Mouse (Mus musculus): ENCODE results near the gene Ccn2.

Ccn2 gene

GRCm38 (mm10) chr10:24595250-24596002 lies at the start of gene Ccn2:
Ccn2 (plus strand) TSS chr10:24595442.
- DNase-seq: peak; percentile 88

- no peak for DNase-seq
Measured at GRCm38 (mm10) chr10:24552870-24553269, 42.4 kb upstream of the Ccn2 start.

- no peak for DNase-seq
Measured at GRCm38 (mm10) chr10:24554091-24554490, 41.2 kb upstream of the Ccn2 start.

GRCm38 (mm10) chr10:24558366-24558765 lies 36.9 kb upstream of the Ccn2 start:
- no peak for DNase-seq

- DNase-seq: no peak
Measured at GRCm38 (mm10) chr10:24569691-24570420, 25.4 kb upstream of the Ccn2 start.

GRCm38 (mm10) chr10:24572044-24572960 lies 22.9 kb upstream of the Ccn2 start:
- DNase-seq: no peak

- no peak for DNase-seq
Measured at GRCm38 (mm10) chr10:24573484-24573883, 21.8 kb upstream of the Ccn2 start.

- no peak for DNase-seq
Measured at GRCm38 (mm10) chr10:24581076-24581475, 14.2 kb upstream of the Ccn2 start.

GRCm38 (mm10) chr10:24588824-24589223 lies 6.4 kb upstream of the Ccn2 start:
- DNase-seq: no peak

GRCm38 (mm10) chr10:24589238-24589637 lies 6.0 kb upstream of the Ccn2 start:
- DNase-seq: no peak

- no peak for DNase-seq
Measured at GRCm38 (mm10) chr10:24590546-24590945, 4.7 kb upstream of the Ccn2 start.

- DNase-seq: peak; percentile 79 to 88
Measured at GRCm38 (mm10) chr10:24591136-24591535, 4.1 kb upstream of the Ccn2 start.

- DNase-seq: peak in 1 of 2 experiments; percentile 29
Measured at GRCm38 (mm10) chr10:24591741-24592140, 3.5 kb upstream of the Ccn2 start.

- DNase-seq: no peak
Measured at GRCm38 (mm10) chr10:24592318-24592717, 2.9 kb upstream of the Ccn2 start.

- DNase-seq: no peak
Measured at GRCm38 (mm10) chr10:24592969-24593368, 2.3 kb upstream of the Ccn2 start.

GRCm38 (mm10) chr10:24593556-24593955 lies 1.7 kb upstream of the Ccn2 start:
- no peak for DNase-seq

GRCm38 (mm10) chr10:24596003-24596868 lies 994 bp downstream of the Ccn2 start:
- peak; percentile 50 to 69 for DNase-seq

- DNase-seq: peak; percentile 8 to 54
Measured at GRCm38 (mm10) chr10:24596869-24597339, 1.7 kb downstream of the Ccn2 start.

- no peak for DNase-seq
Measured at GRCm38 (mm10) chr10:24597789-24598188, 2.5 kb downstream of the Ccn2 start.

GRCm38 (mm10) chr10:24598693-24599092 lies 3.5 kb downstream of the Ccn2 start:
- DNase-seq: no peak

GRCm38 (mm10) chr10:24599802-24600201 lies 4.6 kb downstream of the Ccn2 start:
- no peak for DNase-seq

GRCm38 (mm10) chr10:24603035-24603434 lies 7.8 kb downstream of the Ccn2 start:
- no peak for DNase-seq
